Mouse (Mus musculus) stomach, postnatal 0 days (tissue): ENCODE data around the gene Sbno1. TPM values are rescaled to one million over a fixed set of nuclear protein-coding genes. Genes with fewer than 3 reads are reported as not detected.

ENCODE experiments used
- ATAC-seq: fragments of 200-750 bp; cut with Nextera tagmentation; 2 replicates; pipeline ENCODE4 v1.8.0; 2017; ENCODE audit not compliant: low FRiP score, low TSS enrichment
- DNase-seq: peaks from one replicate; pipeline ENCODE4 v3.0.0-alpha.2; 2016; ENCODE audit warnings: low spot score
- H3K27ac ChIP-seq: fragments of 300-500 bp; sonication (generic); replicated peaks from 2 replicates; pipeline ENCODE4 v1.5.1; 2014; ENCODE audit warnings: mild to moderate bottlenecking, control low read depth
- H3K27me3 ChIP-seq: fragments of 300-500 bp; sonication (generic); 2 replicates; pipeline ENCODE4 v1.6.1; 2014; ENCODE audit warnings: low read length; ENCODE audit not compliant: control insufficient read depth, insufficient read depth
- H3K36me3 ChIP-seq: fragments of 300-500 bp; sonication (generic); 2 replicates; pipeline ENCODE4 v1.6.1; 2014; ENCODE audit warnings: low read length, mixed read lengths; ENCODE audit not compliant: control insufficient read depth, insufficient read depth
- H3K4me1 ChIP-seq: fragments of 300-500 bp; sonication (generic); replicated peaks from 2 replicates; pipeline ENCODE4 v1.6.1; 2014; ENCODE audit warnings: antibody characterized with exemption; ENCODE audit not compliant: control insufficient read depth, insufficient read depth
- H3K4me2 ChIP-seq: fragments of 300-500 bp; sonication (generic); replicated peaks from 2 replicates; pipeline ENCODE4 v1.6.1; 2014; ENCODE audit warnings: low read depth, mild to moderate bottlenecking, control low read depth, moderate library complexity
- H3K4me3 ChIP-seq: fragments of 300-500 bp; sonication (generic); 2 replicates; pipeline ENCODE4 v1.5.1; 2014; ENCODE audit warnings: low read depth, low read length, control low read depth
- H3K9ac ChIP-seq: fragments of 300-500 bp; sonication (generic); 2 replicates; pipeline ENCODE4 v1.6.1; 2014; ENCODE audit warnings: mild to moderate bottlenecking, low read length, control low read depth, mixed read lengths
- H3K9me3 ChIP-seq: fragments of 300-500 bp; sonication (generic); 2 replicates; pipeline ENCODE4 v1.6.1; 2016; ENCODE audit warnings: low read length; ENCODE audit not compliant: control insufficient read depth
- CTCF ChIP-seq: IDR thresholded peaks from 2 replicates; pipeline ENCODE4 v1.5.1; 2016; ENCODE audit warnings: antibody characterized with exemption, low read depth, mild to moderate bottlenecking, moderate library complexity
- EP300 ChIP-seq: optimal IDR thresholded peaks from 2 replicates; pipeline ENCODE3; 2016; ENCODE audit warnings: antibody characterized with exemption
- WGBS: fragments of 180-500 bp; shearing (Covaris S2); extraction: QIAGEN DNeasy Blood & Tissue Kit; methylation state at CpG from one replicate; pipeline ENCODE4 v1.1.7; 2014; 5-methylcytosine and 5-hydroxymethylcytosine counted together
- polyA plus RNA-seq: library from polyadenylated mRNA; unstranded; fragments of >200 nt; fragmentation: Nextera tagmentation; extraction: Ambion mirVana; gene quantifications from 2 replicates; pipeline ENCODE4 v1.2.1, GENCODE M21; 2015

Gene Sbno1
- polyA plus RNA-seq, 1 experiment from 2014 or later: 45.2 TPM

GRCm38 (mm10) chr5:124439447-124440093 lies 13.8 kb upstream of the Sbno1 start, which contains the start of gene Kmt5a:
Kmt5a (plus strand) TSS chr5:124439930.
- Histone ChIP-seq H3K36me3 (no peaks in the 10 kb centered on the region), H3K4me3 (peak within 1 kb of the TSS; percentile 59), H3K4me2 (peak within 1 kb of the TSS; percentile 89), H3K27me3 (no peaks in the 10 kb centered on the region), H3K4me1 (no peaks in the 10 kb centered on the region), H3K27ac (peak within 1 kb of the TSS; percentile 83), H3K9me3 (no peaks in the 10 kb centered on the region), H3K9ac (peak within 1 kb of the TSS; percentile 72)
- TF ChIP-seq CTCF (peak; percentile 49), EP300 (peak; percentile 51)
- under 1% methylated on average over 34 of the region's 34 CpGs for WGBS
- DNase-seq: peak; percentile 96
- peak; percentile 97 for ATAC-seq

GRCm38 (mm10) chr5:124438746-124439145 lies 12.9 kb upstream of the Sbno1 start:
- peak overlapping the region; percentile 89; the same call in 1 of the 2 replicates for H3K4me2 ChIP-seq
- H3K27me3 ChIP-seq: no peaks in the 10 kb centered on the region
- no peaks in the 10 kb centered on the region for H3K4me1 ChIP-seq
- no peak for ATAC-seq
- TF ChIP-seq CTCF (no peak), EP300 (no peak)
- no peak overlapping the region for H3K4me3 ChIP-seq
- H3K9ac ChIP-seq: no peak overlapping the region
- no peak for DNase-seq
- WGBS: 69% methylated on average over 5 of the region's 5 CpGs
- H3K36me3 ChIP-seq: no peaks in the 10 kb centered on the region
- peak overlapping the region; percentile 49; the same call in 1 of the 2 replicates for H3K27ac ChIP-seq
- no peaks in the 10 kb centered on the region for H3K9me3 ChIP-seq

DNA sequence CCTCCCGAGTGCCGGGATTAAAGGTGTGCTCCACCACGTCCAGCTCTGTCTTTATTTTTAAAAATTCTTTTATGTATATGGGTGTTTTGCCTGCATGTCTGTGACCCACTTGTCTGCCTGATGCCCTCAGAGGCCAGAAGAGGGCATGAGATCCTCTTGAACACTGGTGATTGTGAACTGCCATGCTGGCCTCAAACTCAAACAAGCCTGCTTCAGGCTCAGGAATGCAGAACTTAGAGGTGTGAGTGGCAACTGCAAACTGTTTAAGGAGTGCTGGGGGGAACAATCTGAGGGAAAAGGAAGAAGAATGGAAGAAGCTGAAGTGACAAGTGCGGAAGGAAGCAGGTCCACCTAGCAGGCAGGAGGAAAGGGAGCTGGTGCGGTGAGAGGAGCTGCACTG lies 12.4 kb upstream of the Sbno1 start:
- no peak for TF ChIP-seq EP300
- peak; percentile 68 for TF ChIP-seq CTCF
- 75% methylated on average over 5 of the region's 5 CpGs for WGBS
- Histone ChIP-seq H3K27me3 (no peaks in the 10 kb centered on the region), H3K4me1 (no peaks in the 10 kb centered on the region), H3K9me3 (no peaks in the 10 kb centered on the region), H3K27ac (peak overlapping the region; percentile 49), H3K4me3 (no peak overlapping the region), H3K36me3 (no peaks in the 10 kb centered on the region), H3K4me2 (no peak overlapping the region), H3K9ac (no peak overlapping the region)
- ATAC-seq (no peak), DNase-seq (peak; percentile 46)

- ATAC-seq (no peak), DNase-seq (no peak)
- H3K4me3 ChIP-seq: no peak overlapping the region
- TF ChIP-seq CTCF (no peak), EP300 (no peak)
- no peak overlapping the region for H3K9ac ChIP-seq
- no peaks in the 10 kb centered on the region for H3K9me3 ChIP-seq
- H3K36me3 ChIP-seq: no peaks in the 10 kb centered on the region
- no peaks in the 10 kb centered on the region for H3K4me1 ChIP-seq
- H3K27ac ChIP-seq: no peak overlapping the region
- no peaks in the 10 kb centered on the region for H3K27me3 ChIP-seq
- WGBS: 73% methylated on average over 2 of the region's 2 CpGs
- no peak overlapping the region for H3K4me2 ChIP-seq
These were observed 7.2 kb upstream of the Sbno1 start for GRCm38 (mm10) chr5:124433048-124433447.

DNA sequence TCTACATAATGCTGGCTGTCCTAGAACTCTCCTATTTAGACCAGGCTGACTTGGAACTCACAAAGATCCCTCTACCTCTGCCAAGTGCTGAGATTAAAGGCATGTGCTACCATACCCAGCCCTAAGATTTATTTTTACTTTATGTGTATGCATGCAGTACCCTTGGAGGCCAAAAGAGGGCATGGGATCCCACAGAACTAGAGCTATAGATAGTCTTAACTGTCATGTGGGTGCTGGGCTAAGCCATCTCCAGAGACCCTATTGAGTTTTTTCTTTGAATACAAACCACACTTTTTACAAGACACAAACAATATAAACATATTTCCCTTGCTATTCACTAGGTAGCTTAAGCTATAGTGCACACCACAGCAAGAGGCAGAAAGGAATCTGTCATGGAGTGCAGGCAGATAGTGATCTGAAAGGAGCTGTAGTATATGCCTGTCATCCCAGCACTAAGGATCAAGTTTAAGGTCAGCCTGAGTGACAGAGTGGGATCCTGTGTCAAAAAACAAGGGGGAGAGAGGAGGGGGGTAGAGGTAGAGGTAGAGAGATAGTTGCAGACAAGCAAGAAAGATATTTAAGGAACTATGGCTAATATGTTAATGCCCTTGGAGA lies 6.7 kb upstream of the Sbno1 start:
- Histone ChIP-seq H3K27me3 (no peaks in the 10 kb centered on the region), H3K9ac (no peak overlapping the region), H3K36me3 (no peaks in the 10 kb centered on the region), H3K4me1 (no peaks in the 10 kb centered on the region), H3K4me2 (no peak overlapping the region), H3K9me3 (no peaks in the 10 kb centered on the region), H3K4me3 (no peak overlapping the region), H3K27ac (no peak overlapping the region)
- peak; percentile 51 for DNase-seq
- TF ChIP-seq CTCF (peak; percentile 92), EP300 (no peak)
- ATAC-seq: peak; percentile 66

- WGBS: 61% methylated on average over 10 of the region's 10 CpGs
These were observed 772 bp upstream of the Sbno1 start for GRCm38 (mm10) chr5:124426475-124427071.

More at GRCm38 (mm10) chr5:124426475-124427071, 772 bp upstream of the Sbno1 start:
- 0 out of 2 replicates have a peak overlapping the region, but pooled peaks have one; percentile 50 for H3K9ac ChIP-seq
- TF ChIP-seq CTCF (no peak), EP300 (no peak)
- H3K27ac ChIP-seq: peak overlapping the region; percentile 75
- H3K4me3 ChIP-seq: peak overlapping the region; percentile 80
- no peaks in the 10 kb centered on the region for H3K9me3 ChIP-seq
- no peaks in the 10 kb centered on the region for H3K4me1 ChIP-seq
- ATAC-seq (peak; percentile 55), DNase-seq (peak; percentile 62)
- H3K36me3 ChIP-seq: no peaks in the 10 kb centered on the region
- H3K27me3 ChIP-seq: no peaks in the 10 kb centered on the region
- peak overlapping the region; percentile 39 for H3K4me2 ChIP-seq
